Mouse (Mus musculus) embryo, embryonic 10 days (tissue): Measurements from ENCODE around the gene Slc9b1.

ENCODE experiments used
- DNase-seq: peaks from one replicate; pipeline ENCODE4 v3.0.0-alpha.2; 2015; ENCODE audit warnings: low spot score

Slc9b1 gene

GRCm38 (mm10) chr3:135438531-135438912 lies 90.7 kb downstream of the Slc9b1 start:
- peak; percentile 87 for DNase-seq

DNA sequence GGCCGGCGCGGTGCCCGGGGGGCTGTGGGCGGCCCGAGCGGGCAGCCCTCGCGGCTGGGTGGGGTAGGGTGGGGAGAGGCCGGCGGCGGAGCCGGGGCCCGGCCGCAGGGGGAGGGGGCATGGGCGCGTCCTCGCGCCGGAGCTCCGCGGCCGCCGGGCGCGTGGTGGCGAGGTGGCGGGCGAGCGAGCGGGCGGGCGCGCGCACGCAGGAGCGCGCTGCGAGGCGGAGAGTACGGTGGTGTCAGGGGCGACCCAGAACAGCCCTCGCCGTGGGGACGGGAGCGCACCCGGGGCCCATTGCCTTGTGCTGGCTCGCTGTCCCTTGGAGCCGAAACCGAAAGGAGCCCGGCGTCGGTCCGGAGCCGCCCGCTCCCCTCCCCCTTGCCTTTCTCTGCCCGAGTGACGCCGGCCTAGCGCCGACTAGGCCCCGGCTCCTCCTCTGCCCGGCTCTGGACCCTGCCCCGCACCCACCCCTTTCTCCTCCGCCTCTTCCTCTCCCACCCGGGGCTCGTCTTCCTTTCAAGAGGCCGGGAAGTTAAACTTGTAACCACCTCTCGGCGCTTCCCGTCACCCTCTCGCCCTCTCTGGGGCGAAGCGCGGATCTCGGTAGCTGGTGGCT lies 91.2 kb downstream of the Slc9b1 start:
- peak; percentile 70 for DNase-seq

DNA sequence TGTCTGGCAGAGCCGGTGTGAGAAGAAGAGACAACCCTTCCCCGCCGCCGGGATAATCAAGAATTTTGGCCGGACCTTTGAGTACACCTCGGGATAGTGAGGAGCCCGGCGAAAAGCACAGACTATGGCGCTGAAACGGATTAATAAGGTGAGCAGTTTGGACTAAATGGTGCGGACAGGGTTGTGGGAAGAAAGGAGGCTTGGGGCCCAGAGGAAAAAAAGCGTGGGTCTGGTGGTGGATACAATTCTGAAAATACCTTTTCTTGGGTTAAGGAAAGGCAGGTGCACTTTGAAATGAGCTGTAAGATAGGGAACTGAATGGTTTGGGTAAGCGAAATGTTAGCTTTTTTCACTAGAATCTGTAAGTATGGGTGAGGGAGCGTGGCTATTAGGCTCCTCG lies 91.8 kb downstream of the Slc9b1 start:
- no peak for DNase-seq

GRCm38 (mm10) chr3:135440221-135440620 lies 92.4 kb downstream of the Slc9b1 start:
- DNase-seq: no peak

DNA sequence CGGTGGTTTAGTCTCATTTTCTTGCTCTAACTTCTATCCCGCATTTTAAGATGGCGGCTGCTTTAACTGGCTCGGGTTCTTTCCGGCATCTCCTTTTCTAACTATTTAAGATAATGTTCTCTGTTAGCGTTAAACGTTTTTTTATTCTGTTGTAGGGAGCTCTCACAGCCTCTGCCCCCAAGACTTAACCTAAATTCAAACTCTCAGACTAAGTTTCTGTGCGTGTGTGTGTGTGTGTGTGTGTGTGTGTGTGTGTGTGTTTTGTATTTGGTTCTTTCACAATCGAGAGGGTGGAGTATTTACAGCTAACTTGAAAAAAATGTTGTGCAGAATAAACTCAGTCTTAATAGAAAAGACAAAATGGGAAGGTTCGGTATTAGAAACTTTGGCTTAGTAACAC lies 92.8 kb downstream of the Slc9b1 start:
- DNase-seq: no peak

- DNase-seq: no peak
Measured at GRCm38 (mm10) chr3:135444930-135445329, 97.1 kb downstream of the Slc9b1 start.
